Mouse (Mus musculus): Measurements from ENCODE around the gene Pex5l. TPM values are rescaled to one million over a fixed set of nuclear protein-coding genes. Genes with fewer than 3 reads are reported as not detected.
A peak's percentile ranks its signal among the peaks of the same experiment; 100 is the strongest.

The Pex5l gene
- polyA plus RNA-seq (2011; ENCODE audit: insufficient read depth, insufficient read length, low read depth, missing spikeins) = not detected in 2 replicates

- H3K9ac ChIP-seq (ENCODE audit: low read depth, poor library complexity, severe bottlenecking) = peak within 1 kb of the TSS; percentile 24
- peaks cover 2% of the 10 kb centered on the region for H3K27me3 ChIP-seq (ENCODE audit: control insufficient read depth, insufficient read depth, low read length, poor library complexity, severe bottlenecking)
- H3K27ac ChIP-seq (ENCODE audit: insufficient read depth, low read length) = no peak within 1 kb of the TSS
- peak; percentile 39 for TF ChIP-seq CTCF (IDR thresholded peaks at IDR 0.05; ENCODE audit: low read depth, low read length)
- TF ChIP-seq POLR2A (IDR thresholded peaks at IDR 0.05; ENCODE audit: insufficient read depth, low read length) = no peak
- no peaks in the 10 kb centered on the region for H3K9me3 ChIP-seq (replicated peaks; ENCODE audit: control insufficient read depth, insufficient read depth, low read length, poor library complexity, severe bottlenecking)
- H3K4me1 ChIP-seq (ENCODE audit: control insufficient read depth, insufficient read depth, low read length) = no peaks in the 10 kb centered on the region
- peak within 1 kb of the TSS; percentile 86 for H3K4me3 ChIP-seq (ENCODE audit: low read depth, low read length)
- H3K36me3 ChIP-seq (ENCODE audit: control insufficient read depth, insufficient read depth, low read length, poor library complexity, severe bottlenecking) = no peaks in the 10 kb centered on the region
Measured at GRCm38 (mm10) chr3:33142901-33143461, at the start of gene Pex5l. Pex5l (minus strand) TSS chr3:33143247.

GRCm38 (mm10) chr3:33165186-33165585 is 22.1 kb upstream of the Pex5l start:
- no peak overlapping the region for H3K4me3 ChIP-seq (ENCODE audit: low read depth, low read length)
- no peaks in the 10 kb centered on the region for H3K4me1 ChIP-seq (ENCODE audit: control insufficient read depth, insufficient read depth, low read length)
- H3K27me3 ChIP-seq (ENCODE audit: control insufficient read depth, insufficient read depth, low read length, poor library complexity, severe bottlenecking) = no peaks in the 10 kb centered on the region
- no peak overlapping the region for H3K9ac ChIP-seq (ENCODE audit: low read depth, poor library complexity, severe bottlenecking)
- H3K9me3 ChIP-seq (replicated peaks; ENCODE audit: control insufficient read depth, insufficient read depth, low read length, poor library complexity, severe bottlenecking) = no peaks in the 10 kb centered on the region
- TF ChIP-seq POLR2A (IDR thresholded peaks at IDR 0.05; ENCODE audit: insufficient read depth, low read length) = no peak
- no peak for TF ChIP-seq EP300 (IDR thresholded peaks at IDR 0.05; ENCODE audit: insufficient read depth, low read depth, low read length)
- no peak for TF ChIP-seq CTCF (IDR thresholded peaks at IDR 0.05; ENCODE audit: low read depth, low read length)
- no peak overlapping the region for H3K27ac ChIP-seq (ENCODE audit: insufficient read depth, low read length)
- no peaks in the 10 kb centered on the region for H3K36me3 ChIP-seq (ENCODE audit: control insufficient read depth, insufficient read depth, low read length, poor library complexity, severe bottlenecking)

GRCm38 (mm10) chr3:33163821-33164220 is 20.8 kb upstream of the Pex5l start:
- Histone ChIP-seq H3K4me3 (ENCODE audit: low read depth, low read length) (no peak overlapping the region), H3K27me3 (ENCODE audit: control insufficient read depth, insufficient read depth, low read length, poor library complexity, severe bottlenecking) (no peaks in the 10 kb centered on the region), H3K9me3 (replicated peaks; ENCODE audit: control insufficient read depth, insufficient read depth, low read length, poor library complexity, severe bottlenecking) (no peaks in the 10 kb centered on the region), H3K9ac (ENCODE audit: low read depth, poor library complexity, severe bottlenecking) (no peak overlapping the region), H3K27ac (ENCODE audit: insufficient read depth, low read length) (no peak overlapping the region), H3K4me1 (ENCODE audit: control insufficient read depth, insufficient read depth, low read length) (no peaks in the 10 kb centered on the region), H3K36me3 (ENCODE audit: control insufficient read depth, insufficient read depth, low read length, poor library complexity, severe bottlenecking) (no peaks in the 10 kb centered on the region)
- TF ChIP-seq EP300 (IDR thresholded peaks at IDR 0.05; ENCODE audit: insufficient read depth, low read depth, low read length) = no peak
- TF ChIP-seq CTCF (IDR thresholded peaks at IDR 0.05; ENCODE audit: low read depth, low read length) = no peak
- no peak for TF ChIP-seq POLR2A (IDR thresholded peaks at IDR 0.05; ENCODE audit: insufficient read depth, low read length)

- Histone ChIP-seq H3K36me3 (ENCODE audit: control insufficient read depth, insufficient read depth, low read length, poor library complexity, severe bottlenecking) (no peaks in the 10 kb centered on the region), H3K4me3 (ENCODE audit: low read depth, low read length) (no peak overlapping the region)
- TF ChIP-seq EP300 (IDR thresholded peaks at IDR 0.05; ENCODE audit: insufficient read depth, low read depth, low read length) (no peak), POLR2A (IDR thresholded peaks at IDR 0.05; ENCODE audit: insufficient read depth, low read length) (no peak), CTCF (IDR thresholded peaks at IDR 0.05; ENCODE audit: low read depth, low read length) (no peak)
Measured at GRCm38 (mm10) chr3:33143592-33143991, 545 bp upstream of the Pex5l start.

GRCm38 (mm10) chr3:33142398-33142797 is 649 bp downstream of the Pex5l start:
- Histone ChIP-seq H3K9ac (ENCODE audit: low read depth, poor library complexity, severe bottlenecking) (peak overlapping the region; percentile 24), H3K4me1 (ENCODE audit: control insufficient read depth, insufficient read depth, low read length) (no peaks in the 10 kb centered on the region), H3K4me3 (ENCODE audit: low read depth, low read length) (peak overlapping the region; percentile 86), H3K27ac (ENCODE audit: insufficient read depth, low read length) (no peak overlapping the region), H3K9me3 (replicated peaks; ENCODE audit: control insufficient read depth, insufficient read depth, low read length, poor library complexity, severe bottlenecking) (no peaks in the 10 kb centered on the region), H3K36me3 (ENCODE audit: control insufficient read depth, insufficient read depth, low read length, poor library complexity, severe bottlenecking) (no peaks in the 10 kb centered on the region), H3K27me3 (ENCODE audit: control insufficient read depth, insufficient read depth, low read length, poor library complexity, severe bottlenecking) (peaks cover 2% of the 10 kb centered on the region)
- TF ChIP-seq CTCF (IDR thresholded peaks at IDR 0.05; ENCODE audit: low read depth, low read length) (no peak), EP300 (IDR thresholded peaks at IDR 0.05; ENCODE audit: insufficient read depth, low read depth, low read length) (no peak), POLR2A (IDR thresholded peaks at IDR 0.05; ENCODE audit: insufficient read depth, low read length) (no peak)

More at GRCm38 (mm10) chr3:33143592-33143991, 545 bp upstream of the Pex5l start:
- Histone ChIP-seq H3K27me3 (ENCODE audit: control insufficient read depth, insufficient read depth, low read length, poor library complexity, severe bottlenecking) (peaks cover 2% of the 10 kb centered on the region), H3K9ac (ENCODE audit: low read depth, poor library complexity, severe bottlenecking) (no peak overlapping the region), H3K27ac (ENCODE audit: insufficient read depth, low read length) (no peak overlapping the region), H3K4me1 (ENCODE audit: control insufficient read depth, insufficient read depth, low read length) (no peaks in the 10 kb centered on the region), H3K9me3 (replicated peaks; ENCODE audit: control insufficient read depth, insufficient read depth, low read length, poor library complexity, severe bottlenecking) (no peaks in the 10 kb centered on the region)

- Histone ChIP-seq H3K27ac (ENCODE audit: insufficient read depth, low read length) (no peak overlapping the region), H3K4me1 (ENCODE audit: control insufficient read depth, insufficient read depth, low read length) (no peaks in the 10 kb centered on the region), H3K9ac (ENCODE audit: low read depth, poor library complexity, severe bottlenecking) (no peak overlapping the region), H3K9me3 (replicated peaks; ENCODE audit: control insufficient read depth, insufficient read depth, low read length, poor library complexity, severe bottlenecking) (no peaks in the 10 kb centered on the region), H3K36me3 (ENCODE audit: control insufficient read depth, insufficient read depth, low read length, poor library complexity, severe bottlenecking) (no peaks in the 10 kb centered on the region), H3K4me3 (ENCODE audit: low read depth, low read length) (no peak overlapping the region), H3K27me3 (ENCODE audit: control insufficient read depth, insufficient read depth, low read length, poor library complexity, severe bottlenecking) (no peaks in the 10 kb centered on the region)
- TF ChIP-seq CTCF (IDR thresholded peaks at IDR 0.05; ENCODE audit: low read depth, low read length) (no peak), POLR2A (IDR thresholded peaks at IDR 0.05; ENCODE audit: insufficient read depth, low read length) (no peak), EP300 (IDR thresholded peaks at IDR 0.05; ENCODE audit: insufficient read depth, low read depth, low read length) (no peak)
Measured at GRCm38 (mm10) chr3:33129944-33130343, 13.1 kb downstream of the Pex5l start.
